Mouse (Mus musculus) CD4-positive, CD25-positive, alpha-beta regulatory T cell, adult 4 months (primary cell): ENCODE measurements around the gene P3h1. TPM values are rescaled to one million over a fixed set of nuclear protein-coding genes. Genes with fewer than 3 reads are reported as not detected.

Experiments
- ATAC-seq: one replicate; pipeline ENCODE4 v1.8.0; 2017
- polyA plus RNA-seq, 2 experiments: library from polyadenylated mRNA; unstranded; fragments of 100-300 nt; shearing (Covaris generic); gene quantifications; one replicate each; pipeline ENCODE4 v1.2.1; 2017

Gene P3h1
- polyA plus RNA-seq, 2 experiments from 2014 or later, result 1.1 to 1.2 TPM

DNA sequence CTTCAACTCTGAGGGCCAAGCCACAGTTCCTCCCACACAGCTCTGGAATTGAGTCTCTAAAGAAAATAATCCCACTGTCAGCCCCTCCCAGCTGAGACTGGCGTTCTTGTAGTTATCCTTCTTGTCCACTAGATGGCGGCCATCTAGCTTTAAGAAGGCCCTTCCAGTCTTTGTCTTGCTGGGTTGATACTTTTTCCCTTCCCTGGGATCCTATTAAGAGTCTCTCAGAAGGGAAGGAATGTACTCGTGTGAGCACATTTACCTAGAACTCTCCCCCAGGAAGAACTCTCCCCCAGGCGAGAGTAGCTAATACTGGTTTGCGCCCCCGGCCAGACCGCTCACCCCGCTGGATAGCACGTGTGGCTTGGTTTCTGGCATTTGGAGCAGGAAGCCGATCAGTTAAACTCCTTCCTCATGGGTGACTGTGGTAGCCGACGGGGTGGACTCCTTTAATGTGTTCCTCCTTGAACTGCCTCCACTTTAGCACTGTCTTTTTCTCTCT is 6.5 kb downstream of the P3h1 start:
- peak; percentile 97 for ATAC-seq

- ATAC-seq, result no peak
These were observed 8.9 kb downstream of the P3h1 start for GRCm38 (mm10) chr4:119241664-119242063.

GRCm38 (mm10) chr4:119242571-119242970 is 9.9 kb downstream of the P3h1 start:
- no peak for ATAC-seq

DNA sequence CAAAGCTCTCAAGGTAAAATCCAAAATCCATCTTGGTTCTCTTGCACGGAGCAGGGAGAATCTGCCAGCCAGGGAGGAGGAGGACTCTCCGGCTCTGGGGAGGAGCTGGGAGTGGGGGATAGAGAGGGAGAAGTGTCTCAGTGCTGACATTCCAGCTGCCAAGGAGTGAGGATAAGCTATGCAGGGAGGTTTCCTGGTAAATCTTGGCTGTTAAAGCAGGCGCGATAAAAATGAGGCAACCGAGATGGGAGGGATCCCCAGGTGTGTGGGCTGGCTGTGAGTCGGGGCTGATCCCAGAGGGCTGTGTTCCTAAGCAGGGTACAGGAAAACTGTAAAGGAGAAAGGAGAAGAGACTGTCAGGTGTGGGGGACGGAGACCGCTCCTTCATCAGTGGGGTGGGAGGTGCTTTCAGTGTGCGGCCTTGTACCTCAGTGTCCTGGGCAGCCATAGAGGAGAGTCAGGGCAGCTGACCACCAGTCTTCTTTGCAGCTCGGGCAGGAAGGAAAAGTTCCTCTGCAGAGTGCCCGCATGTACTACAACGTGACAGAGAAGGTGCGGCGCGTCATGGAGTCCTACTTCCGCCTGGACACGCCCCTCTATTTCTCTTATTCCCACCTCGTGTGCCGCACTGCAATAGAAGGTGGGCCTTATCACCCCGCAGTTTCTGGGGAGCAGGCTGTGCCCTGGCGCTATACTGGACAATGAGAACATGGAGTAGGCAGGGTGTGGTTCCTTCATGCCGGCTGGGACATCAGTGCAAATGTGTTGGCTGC is 11.9 kb downstream of the P3h1 start:
- ATAC-seq, result no peak

GRCm38 (mm10) chr4:119245556-119245955 is 12.8 kb downstream of the P3h1 start:
- no peak for ATAC-seq

DNA sequence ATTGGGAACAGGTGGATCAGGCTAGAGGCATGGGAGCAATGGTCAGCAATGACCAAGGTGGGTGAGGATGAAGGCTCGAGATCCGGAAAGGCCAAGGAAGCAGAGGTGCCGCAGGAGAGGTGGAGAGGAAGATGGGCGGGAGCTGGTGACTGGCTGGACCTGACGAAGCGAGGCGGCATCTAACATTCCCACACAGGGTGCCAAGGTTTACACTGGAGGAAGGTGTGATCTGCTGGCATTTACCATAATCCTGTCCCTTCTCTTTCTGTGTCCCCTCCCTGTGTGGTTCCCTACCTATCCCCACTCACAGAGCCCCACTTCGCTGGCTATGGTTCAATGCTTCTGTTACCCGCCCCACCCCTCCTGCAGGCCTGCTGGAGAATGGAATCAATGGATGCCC is 13.2 kb downstream of the P3h1 start:
- ATAC-seq, result no peak

DNA sequence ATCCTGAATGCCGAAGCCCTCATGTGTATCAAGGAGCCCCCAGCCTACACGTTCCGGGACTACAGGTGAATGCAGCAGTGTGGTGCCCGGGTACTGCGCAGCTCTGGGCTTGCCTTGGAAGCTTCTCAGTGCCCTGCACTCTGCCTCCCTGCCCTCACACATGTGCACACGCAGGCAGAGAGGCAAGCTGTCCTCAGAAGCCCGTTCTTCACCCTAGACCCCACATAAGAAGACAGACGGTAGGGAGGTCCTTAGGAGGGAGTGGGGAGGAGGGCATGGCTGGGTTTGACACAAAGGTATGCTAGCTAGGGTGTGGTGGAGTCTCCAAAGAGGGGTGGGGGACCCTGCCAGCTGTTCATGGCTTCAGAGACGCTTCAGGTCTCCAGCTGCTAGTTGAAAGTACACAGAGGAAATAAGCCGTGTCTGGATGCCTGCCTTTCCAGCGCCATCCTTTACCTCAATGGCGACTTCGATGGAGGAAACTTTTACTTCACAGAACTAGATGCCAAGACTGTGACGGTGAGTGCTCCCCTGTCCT is 14.0 kb downstream of the P3h1 start:
- ATAC-seq, result no peak

GRCm38 (mm10) chr4:119247462-119248235 is 14.9 kb downstream of the P3h1 start:
- peak; percentile 75 for ATAC-seq

- no peak for ATAC-seq
These were observed 15.8 kb downstream of the P3h1 start for GRCm38 (mm10) chr4:119248407-119248965.

GRCm38 (mm10) chr4:119252025-119252808 is 19.5 kb downstream of the P3h1 start:
- no peak for ATAC-seq

DNA sequence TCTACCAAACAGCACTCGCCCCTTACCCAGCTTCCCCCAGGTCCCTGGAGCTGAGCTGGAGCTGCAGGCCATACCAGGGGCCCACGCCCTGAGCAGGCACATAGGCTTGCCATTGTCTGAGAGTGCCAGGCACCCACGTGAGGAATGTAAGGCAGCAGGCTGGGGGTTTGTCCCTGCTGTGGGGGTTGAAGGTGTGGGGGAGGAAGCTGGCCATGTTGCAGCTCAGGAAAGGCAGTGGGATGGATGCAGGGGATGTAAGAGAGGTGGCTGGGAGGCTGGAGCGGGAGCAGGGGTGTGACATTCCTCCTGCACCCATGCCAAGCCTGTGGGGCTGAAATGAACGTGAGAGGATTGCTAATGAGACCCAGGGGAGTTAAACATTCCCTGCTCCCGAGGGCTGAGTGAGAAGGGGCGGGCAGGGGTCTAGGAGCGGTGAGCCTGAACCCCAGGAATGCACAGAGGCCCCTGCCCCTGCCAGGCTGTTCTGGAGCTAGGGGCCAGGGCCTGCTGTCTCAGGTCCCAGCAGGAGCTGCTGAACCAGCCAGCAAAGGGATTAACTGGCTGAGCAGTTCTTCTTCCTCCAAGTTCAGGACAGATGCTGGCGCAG is 21.4 kb downstream of the P3h1 start:
- ATAC-seq, result no peak

GRCm38 (mm10) chr4:119255351-119255750 is 22.6 kb downstream of the P3h1 start, which contains the start of gene Cldn19:
Cldn19 (plus strand) TSS chr4:119255414.
- no peak for ATAC-seq

DNA sequence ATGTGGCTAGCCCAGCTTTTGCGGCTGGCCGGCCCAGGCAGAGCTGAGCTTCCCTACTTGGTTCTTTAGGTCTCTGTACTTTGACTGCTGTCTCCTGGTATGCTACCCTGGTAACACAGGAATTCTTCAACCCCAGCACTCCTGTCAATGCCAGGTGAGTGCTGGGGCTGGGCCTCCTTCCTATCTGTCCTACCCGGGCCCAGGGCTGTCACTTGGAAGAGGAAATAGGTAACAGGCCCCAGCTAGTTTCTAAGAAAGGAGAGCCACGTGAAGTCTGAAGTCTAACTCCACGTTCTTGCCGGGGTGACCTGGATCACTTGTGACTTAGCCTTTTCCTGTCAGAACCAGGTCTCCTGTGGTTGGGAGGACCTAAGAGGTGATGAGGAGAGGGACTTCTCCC is 24.4 kb downstream of the P3h1 start:
- no peak for ATAC-seq

DNA sequence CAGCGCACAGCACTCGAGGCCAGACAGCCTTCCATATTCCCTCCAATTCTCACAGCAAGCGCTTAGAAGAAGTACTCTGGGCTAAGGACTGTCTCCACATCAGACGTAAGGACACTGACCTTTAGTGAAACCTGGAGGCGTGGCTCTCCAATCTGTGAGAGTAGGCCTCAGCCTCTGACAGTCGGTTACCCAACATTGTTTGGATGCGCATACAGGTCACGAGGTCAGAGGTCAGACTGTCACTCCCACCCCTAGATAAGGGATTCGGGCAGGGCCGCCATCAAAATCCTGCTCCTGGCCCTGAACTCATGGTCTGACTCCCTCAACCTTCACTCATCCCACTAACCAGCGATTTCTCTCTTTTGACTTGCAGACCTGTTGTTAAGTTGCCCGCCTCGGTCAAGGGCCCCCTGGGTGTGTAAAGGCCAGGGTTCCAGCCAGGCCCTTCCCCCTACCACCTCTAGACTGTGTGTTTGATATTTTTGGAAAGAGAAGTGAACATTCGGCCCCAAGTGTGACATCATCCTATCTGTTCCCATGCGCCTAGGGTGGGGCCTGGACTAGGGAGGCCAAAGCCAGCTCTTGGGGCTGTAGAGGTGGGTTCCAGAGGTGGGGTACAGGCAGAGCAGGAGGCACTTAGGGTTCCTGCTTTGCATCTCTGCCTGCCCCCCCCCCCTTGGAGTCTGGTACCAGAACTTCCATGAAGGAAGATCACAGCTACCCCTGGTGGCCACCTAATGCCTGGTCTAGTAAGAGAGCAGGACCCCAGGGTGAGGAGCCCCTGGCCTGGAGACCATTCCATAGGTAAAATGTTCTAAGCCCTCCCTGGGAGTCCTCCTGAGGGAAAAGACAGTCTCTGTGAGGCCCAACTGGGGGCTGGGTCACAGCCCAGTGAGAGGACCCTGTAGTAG is 26.9 kb downstream of the P3h1 start:
- no peak for ATAC-seq

GRCm38 (mm10) chr4:119261087-119261713 is 28.5 kb downstream of the P3h1 start:
- ATAC-seq, result no peak

- ATAC-seq, result no peak
These were observed 29.8 kb downstream of the P3h1 start for GRCm38 (mm10) chr4:119262483-119262882.

GRCm38 (mm10) chr4:119263459-119263858 is 30.7 kb downstream of the P3h1 start:
- ATAC-seq, result no peak

- ATAC-seq, result no peak
These were observed 33.9 kb downstream of the P3h1 start for GRCm38 (mm10) chr4:119266606-119267005.

DNA sequence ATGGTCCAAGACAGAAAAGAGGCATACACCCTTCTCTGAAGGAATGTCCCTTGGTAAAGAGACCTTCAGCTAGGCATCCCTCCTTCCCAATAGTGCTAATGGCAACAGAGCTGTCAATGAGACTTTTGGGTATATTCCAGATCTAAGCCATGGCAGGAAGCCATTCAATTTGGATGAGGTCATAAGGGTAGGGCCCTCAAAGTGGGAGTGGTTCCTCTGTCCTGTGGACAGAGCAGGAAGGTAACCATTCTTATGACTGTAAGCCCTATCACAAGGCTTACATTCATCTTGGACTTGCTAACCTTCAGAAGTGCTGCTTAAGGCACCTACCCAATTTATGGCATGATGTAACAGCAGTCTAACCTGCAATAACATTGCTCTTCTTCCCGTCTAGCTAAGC is 41.9 kb downstream of the P3h1 start:
- ATAC-seq, result no peak

DNA sequence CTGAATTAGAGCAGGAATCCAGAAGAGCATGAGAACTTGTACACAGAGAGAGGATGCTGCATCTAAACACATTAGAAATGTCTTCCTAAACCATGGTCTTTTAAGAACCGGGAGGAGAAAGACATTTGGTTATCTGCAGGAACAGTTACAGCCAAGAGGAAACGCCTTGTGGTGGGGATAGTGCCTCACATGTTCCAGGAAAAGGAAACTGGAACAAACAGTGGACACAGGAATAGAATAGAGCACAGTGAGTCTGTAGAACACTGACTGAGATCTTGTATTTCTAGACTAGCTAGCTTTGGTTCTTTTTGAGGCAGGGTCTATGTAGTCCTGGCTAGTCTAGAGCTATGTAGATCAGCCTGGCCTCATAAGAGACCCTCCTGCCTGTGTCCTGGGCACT is 42.5 kb downstream of the P3h1 start:
- ATAC-seq, result no peak
